Mouse (Mus musculus) macrophage (primary cell): Measurements from ENCODE around the gene Ccl4. TPM values are rescaled to one million over a fixed set of nuclear protein-coding genes. Genes with fewer than 3 reads are reported as not detected.

ENCODE experiments used
- H3K27ac ChIP-seq: fragments of 350-480 bp; formaldehyde crosslinking; 2 replicates; pipeline ENCODE4 v1.9.0; 2021
- H3K36me3 ChIP-seq: fragments of 350-480 bp; formaldehyde crosslinking; 2 replicates; pipeline ENCODE4 v1.9.0; 2021; ENCODE audit errors: inconsistent target
- H3K4me3 ChIP-seq: fragments of 350-480 bp; formaldehyde crosslinking; 2 replicates; pipeline ENCODE4 v1.9.0; 2021; ENCODE audit errors: inconsistent target
- H3K79me2 ChIP-seq: fragments of 350-480 bp; formaldehyde crosslinking; 2 replicates; pipeline ENCODE4 v1.9.0; 2021; ENCODE audit errors: inconsistent target
- WGBS: methylation state at CpG from one replicate; pipeline ENCODE4 v1.1.7; 2026; ENCODE audit warnings: inconsistent platforms; ENCODE audit not compliant: missing documents; 5-methylcytosine and 5-hydroxymethylcytosine counted together
- polyA plus RNA-seq: library from polyadenylated mRNA; stranded (reverse); fragments of 250-400 nt; gene quantifications from 3 replicates; pipeline ENCODE4 v1.2.4, GENCODE M21; 2018; ENCODE audit warnings: inconsistent platforms
- total RNA-seq, 78 experiments: library from RNA; depleted of rRNA; stranded (reverse); fragments of 250-400 nt; gene quantifications; 1 replicate in 9 of 78; 2 replicates in 24 of 78; 3 replicates in 43 of 78; 4 replicates in 2 of 78; pipeline ENCODE4 v1.2.4; 2018; ENCODE audit warnings: inconsistent platforms in 56 of 78

Gene Ccl4
- total RNA-seq (2018; cell fraction: chromatin; rRNA removed) = 1,000 to 10,000 TPM in 4 of 26 experiments, 100 to 1,000 TPM in 21, 10 to 100 TPM in 1; 90.2 to 1,268 (median 418) TPM
- total RNA-seq (2018; cell fraction: cytosol; rRNA removed) = 1,000 to 10,000 TPM in 13 of 26 experiments, 100 to 1,000 TPM in 13; 245 to 6,609 (median 1,184) TPM
- 1,000 to 10,000 TPM in 16 of 26 experiments, 100 to 1,000 TPM in 10; 156 to 4,947 (median 1,739) TPM for total RNA-seq (2018; cell fraction: nucleus; rRNA removed)
- polyA plus RNA-seq = 101 to 412 TPM (median 201 TPM) in 3 replicates

DNA sequence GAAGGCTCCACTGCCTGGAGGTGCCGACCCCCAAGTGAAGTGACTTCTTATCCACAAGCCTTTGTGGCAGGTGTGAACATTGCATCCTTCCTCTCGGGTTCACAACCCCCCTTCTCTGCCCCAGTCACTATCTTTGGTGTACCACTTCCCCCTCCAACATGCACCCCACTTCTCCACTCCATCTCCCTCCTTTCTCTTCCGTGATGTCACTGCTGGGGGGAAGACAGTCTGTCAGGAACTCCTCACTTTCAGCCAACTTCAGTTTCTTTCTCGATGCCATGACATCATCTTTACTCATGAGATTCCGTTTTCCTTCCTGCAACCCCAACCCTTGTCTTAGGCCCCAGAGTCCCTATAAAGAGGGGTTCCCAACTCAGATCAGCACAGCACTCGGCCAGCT, at the start of gene Ccl4:
Ccl4 (plus strand) TSS at position 381 of the 400 bp plus-strand sequence.
- Histone ChIP-seq H3K4me3 (peak within 1 kb of the TSS; percentile 65), H3K36me3 (no peaks in the 10 kb centered on the region), H3K79me2 (peaks cover 18% of the 10 kb centered on the region), H3K27ac (peak within 1 kb of the TSS; percentile 96)
- WGBS = 11% methylated on average over 6 of the region's 6 CpGs

DNA sequence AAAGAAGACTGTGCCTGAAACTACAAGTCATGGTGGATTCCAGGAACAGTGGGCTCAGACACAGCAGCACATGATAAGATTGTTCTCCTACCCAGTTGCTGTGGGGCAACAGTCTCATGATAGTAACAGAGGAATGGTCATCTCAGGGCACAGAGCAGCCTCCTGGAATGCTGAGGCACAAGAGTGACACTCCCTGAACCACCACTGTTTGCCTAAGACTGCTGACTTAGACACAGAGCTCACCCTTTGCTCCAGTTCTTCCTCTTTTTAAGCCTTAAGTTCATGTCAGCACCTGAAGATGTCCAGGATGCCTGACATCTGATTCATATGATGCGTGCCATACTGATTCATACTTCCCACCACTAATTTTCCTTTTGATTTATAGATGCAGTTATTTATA, 45.8 kb upstream of the Ccl4 start:
- H3K4me3 ChIP-seq = no peak overlapping the region
- H3K36me3 ChIP-seq = no peaks in the 10 kb centered on the region
- H3K79me2 ChIP-seq = no peaks in the 10 kb centered on the region
- 27% methylated on average over 1 of the region's 1 CpGs for WGBS
- H3K27ac ChIP-seq = peak overlapping the region; percentile 95

DNA sequence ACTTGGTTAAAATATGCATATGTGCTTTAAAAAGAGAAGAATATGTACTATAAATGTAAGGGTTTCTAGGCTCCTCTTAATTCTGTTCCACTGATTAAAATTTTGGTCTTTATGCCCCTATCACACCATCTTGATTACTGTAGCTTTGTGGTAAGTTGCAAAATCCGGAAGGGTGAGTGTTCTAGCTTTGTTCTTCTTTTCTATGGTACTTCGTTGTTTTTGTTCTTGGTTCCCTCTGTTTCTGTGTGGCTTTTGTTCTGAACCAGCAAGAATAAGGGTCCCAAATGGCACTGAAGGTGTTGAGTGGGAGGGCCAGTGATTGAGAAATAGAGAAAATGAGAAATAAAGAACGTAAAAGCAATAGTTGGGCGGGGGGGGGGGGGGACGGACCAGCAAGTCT, 44.1 kb upstream of the Ccl4 start:
- Histone ChIP-seq H3K4me3 (no peak overlapping the region), H3K36me3 (no peaks in the 10 kb centered on the region), H3K27ac (peak overlapping the region; percentile 95), H3K79me2 (no peaks in the 10 kb centered on the region)
- WGBS = 3% methylated on average over 3 of the region's 5 CpGs

DNA sequence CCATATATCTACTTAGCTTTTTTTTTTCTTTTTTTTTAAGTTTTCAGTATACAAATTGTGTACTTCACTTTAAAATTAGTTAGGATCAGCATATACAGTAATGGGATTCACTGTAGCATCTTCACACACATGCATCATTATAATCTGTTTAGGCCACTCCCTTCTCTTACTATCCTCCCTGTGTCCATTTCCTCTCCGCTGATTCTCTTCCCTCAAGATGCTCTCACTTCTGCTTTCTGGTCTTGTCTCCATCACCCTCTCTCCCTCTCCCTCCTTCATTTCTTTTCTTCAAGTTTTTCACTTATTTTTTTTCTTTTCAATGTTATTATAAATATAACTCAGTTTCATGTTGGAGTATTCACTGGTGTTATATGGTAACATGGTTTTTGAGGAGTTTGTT, 43.3 kb upstream of the Ccl4 start:
- Histone ChIP-seq H3K79me2 (no peaks in the 10 kb centered on the region), H3K4me3 (no peak overlapping the region), H3K36me3 (no peaks in the 10 kb centered on the region), H3K27ac (peak overlapping the region; percentile 95)
- 0% methylated on average over 1 of the region's 1 CpGs for WGBS

- no peak overlapping the region for H3K27ac ChIP-seq
- H3K4me3 ChIP-seq = no peak overlapping the region
- no peaks in the 10 kb centered on the region for H3K79me2 ChIP-seq
- no peaks in the 10 kb centered on the region for H3K36me3 ChIP-seq
- 92% methylated on average over 3 of the region's 3 CpGs for WGBS
Observed at GRCm38 (mm10) chr11:83623586-83623985, 38.8 kb upstream of the Ccl4 start.

GRCm38 (mm10) chr11:83628808-83629207, 33.6 kb upstream of the Ccl4 start:
- Histone ChIP-seq H3K27ac (no peak overlapping the region), H3K79me2 (no peaks in the 10 kb centered on the region), H3K36me3 (no peaks in the 10 kb centered on the region), H3K4me3 (no peak overlapping the region)
- WGBS = 69% methylated on average over 8 of the region's 9 CpGs

- Histone ChIP-seq H3K4me3 (no peak overlapping the region), H3K36me3 (no peaks in the 10 kb centered on the region), H3K27ac (peak overlapping the region; percentile 73), H3K79me2 (no peaks in the 10 kb centered on the region)
- WGBS = 91% methylated on average over 1 of the region's 1 CpGs
Observed at GRCm38 (mm10) chr11:83630630-83631029, 31.8 kb upstream of the Ccl4 start.

DNA sequence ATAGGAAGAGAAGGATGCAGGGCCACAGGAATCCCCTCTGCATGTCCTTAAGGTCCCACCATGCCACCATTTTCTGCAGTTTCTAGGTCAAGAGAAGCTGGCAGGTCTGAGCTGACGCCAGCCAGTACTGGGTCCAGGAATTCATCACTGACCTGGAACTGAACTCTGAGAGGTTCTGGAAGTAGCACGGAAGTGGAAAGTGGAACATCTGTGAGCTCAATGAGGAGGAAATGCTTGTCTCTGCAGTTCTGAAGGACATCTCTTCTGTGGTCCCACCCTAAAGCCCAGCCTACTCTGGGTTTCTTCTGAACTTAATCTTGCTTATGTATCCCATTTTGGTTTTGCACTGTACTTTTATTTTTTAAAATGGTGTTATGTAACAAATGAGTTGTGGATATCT, 31.3 kb upstream of the Ccl4 start:
- WGBS = 60% methylated on average over 2 of the region's 2 CpGs
- H3K27ac ChIP-seq = peak overlapping the region; percentile 73

DNA sequence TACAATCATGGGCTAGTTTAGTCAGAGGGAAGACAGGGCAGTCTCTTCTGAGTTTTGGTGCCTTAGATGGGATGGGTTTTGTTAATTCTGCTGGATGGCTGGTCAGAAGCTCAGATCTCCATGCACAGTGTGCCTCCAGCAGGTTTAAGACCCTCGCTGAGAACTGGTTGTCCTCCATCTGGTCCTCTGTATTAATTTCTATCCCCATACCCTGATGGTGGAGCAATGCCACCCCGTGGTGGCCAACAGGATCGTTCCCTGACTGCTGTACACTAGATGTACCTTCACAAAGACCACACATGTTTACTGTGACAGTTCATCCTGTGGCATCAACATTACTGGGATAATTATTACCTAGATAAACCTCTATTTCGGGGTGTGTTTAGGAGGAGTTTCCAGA, 29.6 kb upstream of the Ccl4 start:
- Histone ChIP-seq H3K27ac (no peak overlapping the region), H3K36me3 (no peaks in the 10 kb centered on the region), H3K4me3 (no peak overlapping the region), H3K79me2 (no peaks in the 10 kb centered on the region)
- 45% methylated on average over 3 of the region's 4 CpGs for WGBS

More for the DNA sequence above, 31.3 kb upstream of the Ccl4 start:
- no peaks in the 10 kb centered on the region for H3K79me2 ChIP-seq
- H3K36me3 ChIP-seq = no peaks in the 10 kb centered on the region
- H3K4me3 ChIP-seq = no peak overlapping the region

GRCm38 (mm10) chr11:83634425-83634824, 28.0 kb upstream of the Ccl4 start:
- WGBS = 72% methylated on average over 4 of the region's 4 CpGs
- H3K36me3 ChIP-seq = no peaks in the 10 kb centered on the region
- H3K27ac ChIP-seq = no peak overlapping the region
- H3K79me2 ChIP-seq = no peaks in the 10 kb centered on the region
- no peak overlapping the region for H3K4me3 ChIP-seq

GRCm38 (mm10) chr11:83634898-83635297, 27.5 kb upstream of the Ccl4 start:
- WGBS = 88% methylated on average over 2 of the region's 2 CpGs
- H3K27ac ChIP-seq = no peak overlapping the region

GRCm38 (mm10) chr11:83636742-83637235, 25.6 kb upstream of the Ccl4 start:
- Histone ChIP-seq H3K36me3 (no peaks in the 10 kb centered on the region), H3K79me2 (no peaks in the 10 kb centered on the region), H3K4me3 (no peak overlapping the region), H3K27ac (no peak overlapping the region)
- WGBS = 100% methylated on average over 1 of the region's 1 CpGs

More at GRCm38 (mm10) chr11:83634898-83635297, 27.5 kb upstream of the Ccl4 start:
- no peaks in the 10 kb centered on the region for H3K36me3 ChIP-seq
- no peaks in the 10 kb centered on the region for H3K79me2 ChIP-seq
- no peak overlapping the region for H3K4me3 ChIP-seq

GRCm38 (mm10) chr11:83638934-83639333, 23.4 kb upstream of the Ccl4 start:
- H3K79me2 ChIP-seq = no peaks in the 10 kb centered on the region
- peak overlapping the region; percentile 97 for H3K27ac ChIP-seq
- no peak overlapping the region for H3K4me3 ChIP-seq
- 38% methylated on average over 2 of the region's 2 CpGs for WGBS
- no peaks in the 10 kb centered on the region for H3K36me3 ChIP-seq

- Histone ChIP-seq H3K79me2 (no peaks in the 10 kb centered on the region), H3K4me3 (no peak overlapping the region), H3K36me3 (no peaks in the 10 kb centered on the region), H3K27ac (peak overlapping the region; percentile 97)
- 0% methylated on average over 1 of the region's 3 CpGs for WGBS
Observed at GRCm38 (mm10) chr11:83639533-83639932, 22.9 kb upstream of the Ccl4 start.

DNA sequence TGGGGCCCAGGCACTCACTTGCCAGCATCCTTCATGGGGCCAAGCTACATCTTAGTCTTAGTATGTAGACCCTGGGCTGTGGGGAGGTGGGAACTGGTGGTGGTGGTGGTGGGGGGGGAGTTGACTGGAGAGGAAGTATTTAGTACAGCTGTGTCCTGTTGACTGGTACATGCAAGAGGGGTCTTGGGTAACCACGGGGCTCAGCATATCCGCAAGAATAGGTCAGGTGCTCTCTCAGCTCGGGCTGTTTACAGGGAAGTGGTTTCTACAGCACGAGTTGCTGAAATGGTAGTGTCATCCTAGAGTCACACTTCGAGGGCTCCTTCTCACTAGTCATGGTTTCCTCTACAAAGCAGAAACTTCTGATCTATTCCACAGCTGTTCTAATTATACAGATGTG, 22.2 kb upstream of the Ccl4 start:
- no peaks in the 10 kb centered on the region for H3K79me2 ChIP-seq
- no peak overlapping the region for H3K4me3 ChIP-seq
- WGBS = 0% methylated on average over 5 of the region's 5 CpGs
- peak overlapping the region; percentile 97 for H3K27ac ChIP-seq
- no peaks in the 10 kb centered on the region for H3K36me3 ChIP-seq

- Histone ChIP-seq H3K27ac (peak overlapping the region; percentile 97), H3K79me2 (no peaks in the 10 kb centered on the region), H3K36me3 (no peaks in the 10 kb centered on the region), H3K4me3 (no peak overlapping the region)
- WGBS = 12% methylated on average over 2 of the region's 2 CpGs
Observed at GRCm38 (mm10) chr11:83641216-83641615, 21.2 kb upstream of the Ccl4 start.
